ENCODE assay signal across 25 mouse cellular contexts in the genomic region with DNA sequence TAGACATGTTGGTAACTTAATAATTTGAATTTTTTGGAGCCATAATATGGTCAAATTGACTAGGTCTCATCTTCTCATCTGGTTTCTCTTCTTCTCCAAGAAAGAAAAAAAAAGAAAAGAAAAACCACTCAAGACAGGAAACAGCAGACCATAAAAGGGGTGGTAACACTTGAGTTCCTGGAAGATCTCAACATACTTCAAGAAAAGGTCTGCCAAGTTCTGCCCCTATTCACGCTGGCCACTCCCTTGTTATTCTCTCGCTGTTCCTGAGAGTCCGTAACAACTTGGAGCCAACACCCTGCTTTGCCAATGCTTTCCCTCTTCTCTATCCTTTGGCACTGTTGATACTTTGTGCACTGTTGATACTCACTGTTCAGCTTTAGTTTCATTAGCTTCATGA.
DNase-seq lines count a peak whose midpoint lies in the region; ATAC-seq and TF ChIP-seq lines count a peak whose summit lies in the region.
"Had no signal": no experiment of that assay in that cellular context is flagged by ENCODE, and none has a peak within 500 bp of the region (broad histone marks: within the 10 kb centered on the region; RNA-seq: fewer than 3 reads in every experiment).

No protein-coding gene starts in this region.

- no peak overlapping the region for H3K27ac ChIP-seq in layer of hippocampus, adult 2 months
- no peak overlapping the region for H3K27ac ChIP-seq in heart, embryonic 11.5 days (ENCODE audit: low read depth, low read length)
- H3K27ac ChIP-seq: embryonic facial prominence, embryonic 13.5 days; heart, embryonic 13.5 days; midbrain, embryonic 12.5 days; neural tube, embryonic 12.5 days; stomach, embryonic 15.5 days had no signal

- no peak overlapping the region for H3K9ac ChIP-seq in heart, embryonic 11.5 days (ENCODE audit: low read depth, low read length)
- H3K9ac ChIP-seq: embryonic facial prominence, embryonic 13.5 days; heart, embryonic 13.5 days; liver, postnatal 0 days; midbrain, embryonic 12.5 days; neural tube, embryonic 12.5 days; stomach, embryonic 15.5 days had no signal

- WGBS in heart, embryonic 11.5 days (ENCODE audit: insufficient replicate concordance) = 78% methylated on average over 3 of the region's 3 CpGs

- H3K36me3 ChIP-seq in heart, embryonic 11.5 days (ENCODE audit: control insufficient read depth, insufficient read depth, low read length) = no peaks in the 10 kb centered on the region
- H3K36me3 ChIP-seq: embryonic facial prominence, embryonic 13.5 days; heart, embryonic 13.5 days; midbrain, embryonic 12.5 days; neural tube, embryonic 12.5 days; stomach, embryonic 15.5 days had no signal

- no peaks in the 10 kb centered on the region for H3K27me3 ChIP-seq in heart, embryonic 11.5 days (ENCODE audit: control insufficient read depth, insufficient read depth, low read length)
- H3K27me3 ChIP-seq: embryonic facial prominence, embryonic 13.5 days; heart, embryonic 13.5 days; midbrain, embryonic 12.5 days; neural tube, embryonic 12.5 days; stomach, embryonic 15.5 days had no signal

- H3K4me3 ChIP-seq in layer of hippocampus, adult 2 months = no peak overlapping the region
- no peak overlapping the region for H3K4me3 ChIP-seq in heart, embryonic 11.5 days (ENCODE audit: low read depth, low read length)
- H3K4me3 ChIP-seq: embryonic facial prominence, embryonic 13.5 days; heart, embryonic 13.5 days; midbrain, embryonic 12.5 days; neural tube, embryonic 12.5 days; stomach, embryonic 15.5 days had no signal

- peak; percentile 9 to 14 for DNase-seq in spleen, postnatal 36 days (ENCODE audit: low spot score in 2 of 2)
- no peak for DNase-seq in spleen, postnatal 14 days (ENCODE audit: low spot score in 2 of 2)
- peak; percentile 18 to 29 for DNase-seq in lung, postnatal 4 days
- no peak for DNase-seq in urinary bladder, postnatal 10 days (ENCODE audit: low spot score)
- no peak for DNase-seq in layer of hippocampus, adult 2 months (ENCODE audit: low spot score in 2 of 2)
- no peak for DNase-seq in layer of hippocampus, adult 9-11 months
- DNase-seq: adrenal gland, postnatal 10 days; B cell, adult 2 months; cerebellum, adult 9-11 months; heart, postnatal 36 days; kidney, adult 11 months; kidney, postnatal 10 days; left cerebral cortex, postnatal 4 days; liver, postnatal 0 days; right cerebral cortex, adult 18-20 months; thymus, adult 2 months had no signal

- no peaks in the 10 kb centered on the region for H3K4me1 ChIP-seq in heart, embryonic 11.5 days (ENCODE audit: control insufficient read depth, insufficient read depth, low read length)
- H3K4me1 ChIP-seq: embryonic facial prominence, embryonic 13.5 days; midbrain, embryonic 12.5 days; neural tube, embryonic 12.5 days; stomach, embryonic 15.5 days had no signal

- no peak overlapping the region for H3K4me2 ChIP-seq in heart, embryonic 11.5 days
- H3K4me2 ChIP-seq: embryonic facial prominence, embryonic 13.5 days; heart, embryonic 13.5 days; midbrain, embryonic 12.5 days; neural tube, embryonic 12.5 days; stomach, embryonic 15.5 days had no signal

- no peak for TF ChIP-seq CTCF in layer of hippocampus, adult 2 months (conservative IDR thresholded peaks at IDR 0.05)

- H3K9me3 ChIP-seq in heart, embryonic 11.5 days (replicated peaks; ENCODE audit: control insufficient read depth, low read length) = no peaks in the 10 kb centered on the region
- H3K9me3 ChIP-seq: embryonic facial prominence, embryonic 13.5 days; heart, embryonic 13.5 days; midbrain, embryonic 12.5 days; neural tube, embryonic 12.5 days; stomach, embryonic 15.5 days had no signal

- peak; percentile 77 for ATAC-seq in inflammation-experienced regulatory T-cells, adult 6 months
- no peak for ATAC-seq in heart, embryonic 11.5 days (replicated peaks; ENCODE audit: insufficient number of reproducible peaks, low FRiP score, low TSS enrichment)
- ATAC-seq: forebrain, embryonic 14.5 days; hindbrain, embryonic 16.5 days; liver, postnatal 0 days had no signal

Comparison
In these comparisons a context has a peak if more than half of its experiments do, and no peak if none do; other contexts are left out.
1. DNase-seq: peak in spleen, postnatal 36 days (2 of 2) and lung, postnatal 4 days (2 of 2); none in spleen, postnatal 14 days (0 of 2), urinary bladder, postnatal 10 days (single experiment), layer of hippocampus, adult 2 months (0 of 2) and layer of hippocampus, adult 9-11 months (single experiment).